Mouse (Mus musculus) right cerebral cortex, postnatal 25 days (tissue): ENCODE data around the gene Ttc3.

ENCODE experiments used
- DNase-seq: peaks from one replicate; pipeline ENCODE4 v3.0.0; 2022

Gene Ttc3

GRCm38 (mm10) chr16:94509983-94510382 is 139.6 kb downstream of the Ttc3 start:
- DNase-seq, result no peak

DNA sequence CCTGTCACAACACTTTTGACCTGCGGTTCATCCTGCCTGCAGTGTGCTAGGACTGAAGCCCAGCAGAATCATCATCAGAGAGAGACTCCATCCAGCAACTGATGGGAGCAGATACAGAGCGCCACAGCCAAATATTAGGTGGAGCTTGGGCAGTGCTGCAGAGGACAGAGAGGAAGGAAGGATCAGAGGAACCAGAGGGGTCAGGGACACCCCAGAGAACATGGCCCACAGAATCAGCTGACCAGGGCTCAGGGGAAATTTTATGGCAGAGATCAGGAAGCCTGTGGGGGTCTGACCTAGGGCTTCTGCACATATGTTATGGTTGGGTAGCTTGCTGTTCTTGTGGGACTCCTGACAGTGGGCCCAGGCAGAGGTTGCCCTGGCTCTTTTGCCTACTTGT is 147.2 kb downstream of the Ttc3 start:
- DNase-seq, result no peak
